Mouse (Mus musculus) testis, postnatal 14 days (tissue): ENCODE measurements around the gene Klhl32.
"Not testable (repeated sequence)": the region's sequence is repeated elsewhere in the genome, so short reads cannot be mapped to it uniquely, and the experiment has no call there.

Experiments used
- DNase-seq: peaks from one replicate; pipeline ENCODE4 v3.0.0; 2021; ENCODE audit warnings: low spot score

Klhl32 gene

GRCm38 (mm10) chr4:24850401-24851325 lies at the start of gene Klhl32:
TSS of gene Klhl32 (minus strand) at chr4:24851124.
- DNase-seq = peak; percentile 68

- no peak for DNase-seq
Observed at GRCm38 (mm10) chr4:24899146-24899545, 48.2 kb upstream of the Klhl32 start.

- no peak for DNase-seq
Observed at GRCm38 (mm10) chr4:24898636-24899035, 47.7 kb upstream of the Klhl32 start.

GRCm38 (mm10) chr4:24897851-24898515 lies 47.1 kb upstream of the Klhl32 start, which contains the start of gene Ndufaf4:
TSS of gene Ndufaf4 (plus strand) at chr4:24898083.
- peak; percentile 95 for DNase-seq

GRCm38 (mm10) chr4:24897351-24897750 lies 46.4 kb upstream of the Klhl32 start:
- no peak for DNase-seq

GRCm38 (mm10) chr4:24896829-24897228 lies 45.9 kb upstream of the Klhl32 start:
- DNase-seq = no peak

- no peak for DNase-seq
Observed at GRCm38 (mm10) chr4:24894625-24895024, 43.7 kb upstream of the Klhl32 start.

GRCm38 (mm10) chr4:24892293-24892692 lies 41.4 kb upstream of the Klhl32 start:
- not testable (repeated sequence) for DNase-seq

- DNase-seq = not testable (repeated sequence)
Observed at GRCm38 (mm10) chr4:24889386-24889785, 38.5 kb upstream of the Klhl32 start.

- no peak for DNase-seq
Observed at GRCm38 (mm10) chr4:24869230-24869629, 18.3 kb upstream of the Klhl32 start.

- DNase-seq = no peak
Observed at GRCm38 (mm10) chr4:24865691-24866090, 14.8 kb upstream of the Klhl32 start.

GRCm38 (mm10) chr4:24847406-24847805 lies 3.5 kb downstream of the Klhl32 start:
- no peak for DNase-seq

- no peak for DNase-seq
Observed at GRCm38 (mm10) chr4:24845546-24845945, 5.4 kb downstream of the Klhl32 start.

- DNase-seq = no peak
Observed at GRCm38 (mm10) chr4:24838567-24838966, 12.4 kb downstream of the Klhl32 start.

GRCm38 (mm10) chr4:24835555-24835954 lies 15.4 kb downstream of the Klhl32 start:
- no peak for DNase-seq

GRCm38 (mm10) chr4:24808316-24808715 lies 42.6 kb downstream of the Klhl32 start:
- no peak for DNase-seq

- DNase-seq = no peak
Observed at GRCm38 (mm10) chr4:24801881-24802280, 49.0 kb downstream of the Klhl32 start.

GRCm38 (mm10) chr4:24801343-24801742 lies 49.6 kb downstream of the Klhl32 start:
- DNase-seq = no peak

- DNase-seq = no peak
Observed at GRCm38 (mm10) chr4:24800345-24800936, 50.5 kb downstream of the Klhl32 start.

GRCm38 (mm10) chr4:24799037-24799436 lies 51.9 kb downstream of the Klhl32 start:
- DNase-seq = no peak

GRCm38 (mm10) chr4:24797868-24798267 lies 53.1 kb downstream of the Klhl32 start:
- no peak for DNase-seq

- no peak for DNase-seq
Observed at GRCm38 (mm10) chr4:24797280-24797679, 53.6 kb downstream of the Klhl32 start.

- DNase-seq = no peak
Observed at GRCm38 (mm10) chr4:24796229-24796628, 54.7 kb downstream of the Klhl32 start.
